8 mouse cellular contexts compared by ENCODE assay signal in the genomic region with DNA sequence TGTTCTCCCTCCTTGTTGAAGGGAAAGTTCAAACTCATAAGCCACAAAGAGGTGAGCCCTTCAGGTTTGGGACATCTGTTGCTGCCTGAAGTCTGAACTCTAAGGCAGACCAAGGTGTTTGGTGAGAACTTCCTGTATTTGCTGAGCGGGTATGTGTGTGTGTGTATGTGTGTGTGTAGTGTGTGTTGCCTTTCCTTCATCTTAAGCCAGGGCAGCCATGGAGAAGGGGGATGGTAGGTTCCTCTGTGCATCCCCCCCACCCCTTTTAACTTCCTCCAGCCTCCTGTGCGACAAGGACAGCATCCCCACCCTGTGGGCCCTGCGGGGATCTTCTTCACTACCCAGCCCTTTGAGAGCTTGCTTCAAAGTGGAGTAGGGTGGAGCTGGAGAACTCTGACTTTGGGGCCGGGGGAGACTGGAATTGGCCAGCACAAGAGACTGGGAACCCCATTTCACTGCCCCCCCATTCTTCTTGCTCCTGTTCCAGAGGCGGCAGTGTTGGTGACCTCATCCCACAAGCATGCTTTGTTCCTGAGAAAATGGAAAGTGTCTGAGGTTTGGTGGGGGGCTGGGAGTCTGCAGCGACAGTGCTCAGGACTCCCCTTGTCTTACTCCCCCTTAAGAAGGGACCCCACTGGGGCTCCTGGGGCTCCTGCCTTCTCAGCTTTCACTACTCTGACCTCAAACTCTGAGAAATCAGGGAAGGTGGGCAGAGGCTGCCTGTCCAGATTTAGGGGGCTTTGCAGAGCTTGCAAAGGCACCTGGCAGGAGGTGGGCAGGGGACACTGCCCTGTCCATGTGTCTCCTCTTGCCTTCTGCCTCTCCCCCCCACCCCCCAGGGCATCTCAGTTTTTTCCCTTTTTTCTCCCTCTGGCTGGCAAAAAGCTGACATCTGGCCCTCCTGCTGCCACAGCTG. TPM values are rescaled to one million over a fixed set of nuclear protein-coding genes. Genes with fewer than 3 reads are reported as not detected.
DNase-seq lines count a peak whose midpoint lies in the region; ATAC-seq and TF ChIP-seq lines count a peak whose summit lies in the region.

No protein-coding gene starts in this region.

- no peaks in the 10 kb centered on the region for H3K79me2 ChIP-seq in heart, adult 2 months (replicated peaks; ENCODE audit: control insufficient read depth, insufficient read depth, low read length)
- H3K79me2 ChIP-seq in MEL (ENCODE audit: control insufficient read depth, insufficient read depth, low read length, poor library complexity) = peaks cover 10% of the 10 kb centered on the region

- no peak for TF ChIP-seq CTCF in heart, adult 2 months (IDR thresholded peaks at IDR 0.05)
- no peak for TF ChIP-seq CTCF in MEL (IDR thresholded peaks at IDR 0.05 in 2 of 3, conservative IDR thresholded peaks at IDR 0.05 in 1 of 3; ENCODE audit: control insufficient read depth in 1 of 3, insufficient read depth in 1 of 3, low read depth in 2 of 3, low read length in 3 of 3, poor library complexity in 1 of 3, severe bottlenecking in 1 of 3)
- TF ChIP-seq CTCF in small intestine, adult 2 months (IDR thresholded peaks at IDR 0.05; ENCODE audit: extremely low read depth, insufficient read length, insufficient replicate concordance, low read depth, low read length) = no peak

- no peak for TF ChIP-seq EP300 in heart, adult 2 months (IDR thresholded peaks at IDR 0.05; ENCODE audit: insufficient read depth, low read depth, low read length)
- TF ChIP-seq EP300 in MEL (IDR thresholded peaks at IDR 0.05; ENCODE audit: low read depth in 1 of 2, low read length in 2 of 2) = no peak

- H3K4me1 ChIP-seq in heart, adult 2 months (ENCODE audit: control insufficient read depth, insufficient read depth, low read length) = peaks cover 23% of the 10 kb centered on the region
- peaks cover 11 to 32% of the 10 kb centered on the region in 2 experiments for H3K4me1 ChIP-seq in MEL (ENCODE audit: control insufficient read depth in 1 of 2, insufficient read depth in 2 of 2, low read length in 2 of 2)
- H3K4me1 ChIP-seq in liver, embryonic 11.5 days (replicated peaks; ENCODE audit: control insufficient read depth, insufficient read depth, low read length) = peaks cover 58% of the 10 kb centered on the region
- H3K4me1 ChIP-seq in small intestine, adult 2 months (ENCODE audit: control insufficient read depth, insufficient read depth, insufficient read length, low read length) = peaks cover 20% of the 10 kb centered on the region

- H3K4me3 ChIP-seq in heart, adult 2 months = no peak overlapping the region
- H3K4me3 ChIP-seq in MEL (ENCODE audit: control insufficient read depth in 1 of 2, insufficient read depth in 1 of 2, low read depth in 2 of 2, low read length in 2 of 2) = peak overlapping the region in 1 of 2 experiments; percentile 14; a peak in 1 of 4 replicates
- peak overlapping the region; percentile 27 for H3K4me3 ChIP-seq in liver, embryonic 11.5 days (ENCODE audit: low read depth, low read length)
- H3K4me3 ChIP-seq in small intestine, adult 2 months (ENCODE audit: low read depth, low read length) = no peak overlapping the region

- H3K36me3 ChIP-seq in heart, adult 2 months (ENCODE audit: control insufficient read depth, insufficient read depth, low read length) = no peaks in the 10 kb centered on the region
- peaks cover 0 to 31% of the 10 kb centered on the region in 2 experiments; a peak in 2 of 4 replicates for H3K36me3 ChIP-seq in MEL (ENCODE audit: control insufficient read depth in 1 of 2, insufficient read depth in 2 of 2, low read length in 2 of 2)
- H3K36me3 ChIP-seq in liver, embryonic 11.5 days (ENCODE audit: control insufficient read depth, insufficient read depth, low read length) = no peaks in the 10 kb centered on the region; the same call in 1 of the 2 replicates
- no peaks in the 10 kb centered on the region for H3K36me3 ChIP-seq in small intestine, adult 2 months (ENCODE audit: control insufficient read depth, insufficient read depth, low read length)

- H3K9me3 ChIP-seq in MEL (replicated peaks; ENCODE audit: insufficient read depth, low read length) = no peaks in the 10 kb centered on the region
- H3K9me3 ChIP-seq in liver, embryonic 11.5 days (ENCODE audit: control insufficient read depth, low read length) = no peaks in the 10 kb centered on the region

- H3K27me3 ChIP-seq in heart, adult 2 months (ENCODE audit: control insufficient read depth, insufficient read depth, low read length) = no peaks in the 10 kb centered on the region
- no peaks in the 10 kb centered on the region for H3K27me3 ChIP-seq in MEL (ENCODE audit: control insufficient read depth in 1 of 2, insufficient read depth in 2 of 2, low read length in 2 of 2)
- H3K27me3 ChIP-seq in liver, embryonic 11.5 days (replicated peaks; ENCODE audit: control insufficient read depth, insufficient read depth, low read length) = no peaks in the 10 kb centered on the region
- no peaks in the 10 kb centered on the region for H3K27me3 ChIP-seq in small intestine, adult 2 months (ENCODE audit: control insufficient read depth, insufficient read depth, low read length)

- TF ChIP-seq POLR2A in heart, adult 2 months (IDR thresholded peaks at IDR 0.05; ENCODE audit: insufficient read depth, low read depth, low read length) = no peak
- no peak for TF ChIP-seq POLR2A in MEL (IDR thresholded peaks at IDR 0.05; ENCODE audit: control insufficient read depth in 1 of 2, insufficient read depth in 1 of 2, low read depth in 1 of 2, low read length in 2 of 2, poor library complexity in 1 of 2)
- no peak for TF ChIP-seq POLR2A in small intestine, adult 2 months (IDR thresholded peaks at IDR 0.05; ENCODE audit: low read depth, low read length)

- intact Hi-C loops in heart, adult 2 months (cut with DNase I) = no loop called here

- peak; percentile 7; the same call in 1 of the 2 replicates for ATAC-seq in granulocyte monocyte progenitor cell, adult 5-6 weeks (replicated peaks; ENCODE audit: poor library complexity, severe bottlenecking)
- ATAC-seq in liver, embryonic 11.5 days (replicated peaks; ENCODE audit: low FRiP score) = no peak

- no peak for TF ChIP-seq RAD21 in MEL (IDR thresholded peaks at IDR 0.05; ENCODE audit: low read depth, low read length)

- 27% methylated on average over 6 of the region's 6 CpGs for WGBS in heart, adult 2 months
- WGBS in liver, embryonic 11.5 days = 14% methylated on average over 6 of the region's 6 CpGs
- WGBS in small intestine, adult 2 months = 54% methylated on average over 6 of the region's 6 CpGs

- peak overlapping the region; percentile 47 for H3K4me2 ChIP-seq in liver, embryonic 11.5 days

- H3K27ac ChIP-seq in heart, adult 2 months = peak overlapping the region; percentile 52
- peak overlapping the region; percentile 61 for H3K27ac ChIP-seq in MEL (ENCODE audit: control insufficient read depth, low read depth, low read length)
- H3K27ac ChIP-seq in liver, embryonic 11.5 days (ENCODE audit: low read depth, low read length) = peak overlapping the region; percentile 73
- H3K27ac ChIP-seq in small intestine, adult 2 months (ENCODE audit: insufficient read depth, low read depth, low read length) = peak overlapping the region; percentile 57

- peak; percentile 20 to 39 for DNase-seq in heart, adult 2 months
- no peak for DNase-seq in heart, adult 8-10 months (ENCODE audit: low spot score)
- peak; percentile 72 for DNase-seq in MEL (ENCODE audit: low read depth, low spot score)
- DNase-seq in liver, embryonic 11.5 days (ENCODE audit: low spot score) = no peak
- DNase-seq in frontal cortex, adult 2 months (ENCODE audit: extremely low spot score in 1 of 2, low spot score in 1 of 2) = no peak
- no peak for DNase-seq in testis, postnatal 14 days (ENCODE audit: low spot score)

- H3K9ac ChIP-seq in heart, adult 2 months (ENCODE audit: low read depth, low read length) = no peak overlapping the region
- H3K9ac ChIP-seq in MEL (ENCODE audit: control insufficient read depth, low read depth, low read length, poor library complexity, severe bottlenecking) = peak overlapping the region; percentile 36
- H3K9ac ChIP-seq in liver, embryonic 11.5 days (ENCODE audit: low read depth, low read length) = peak overlapping the region; percentile 43

RNA-seq across cellular contexts. Expression of a gene that starts 3.6 kb away (rescaled TPM):
- 10 to 100 TPM in 1 of 2 experiments, 1 to 10 TPM in 1; 7.8 to 11.5 TPM for total RNA-seq in heart, adult 2 months (2021)
- polyA plus RNA-seq in heart, adult 2 months (2012; rRNA removed) = 10.1 and 17.9 TPM in 2 replicates
- 10 to 100 TPM in 2 of 4 experiments, 1 to 10 TPM in 2; 8.8 to 18.8 (median 11.2) TPM for total RNA-seq in heart, adult 8-10 months (2022)
- 5.6 TPM in 2 replicates for total RNA-seq in MEL (2012; rRNA removed)
- polyA plus RNA-seq in MEL (2012; ENCODE audit: insufficient read depth in 1 of 2, insufficient read length in 2 of 2, low read depth in 1 of 2, low replicate concordance in 2 of 2, missing spikeins in 1 of 2) = 10 to 100 TPM in 1 of 2 experiments, not detected in 1; 13.8 TPM
- 10.4 and 16.6 TPM in 2 replicates for total RNA-seq in granulocyte monocyte progenitor cell, adult 5-6 weeks (2014; fragmentation: Nextera tagmentation)
- total RNA-seq in granulocyte monocyte progenitor cell, adult 5-6 weeks (2017) = 5.0 and 6.1 TPM in 2 replicates
- 5.1 and 6.8 TPM in 2 replicates for polyA plus RNA-seq in liver, embryonic 11.5 days (2014; fragmentation: Nextera tagmentation; extraction: Ambion mirVana)
- 6.8 and 9.2 TPM in 2 replicates for polyA plus RNA-seq in small intestine, adult 2 months (2012; rRNA removed)
- polyA plus RNA-seq in frontal cortex, adult 2 months (2012; rRNA removed) = 2.0 and 2.2 TPM in 2 replicates

RNA-seq across cellular contexts. Expression of a gene that starts 10.4 kb away (rescaled TPM):
- total RNA-seq in heart, adult 2 months (2021) = 10 to 100 TPM; 18.0 to 19.4 TPM
- 7.7 and 11.5 TPM in 2 replicates for polyA plus RNA-seq in heart, adult 2 months (2012; rRNA removed)
- 10 to 100 TPM; 15.5 to 17.3 (median 16.5) TPM for total RNA-seq in heart, adult 8-10 months (2022)
- total RNA-seq in MEL (2012; rRNA removed) = 136 and 144 TPM in 2 replicates
- polyA plus RNA-seq in MEL (2012; ENCODE audit: insufficient read depth in 1 of 2, insufficient read length in 2 of 2, low read depth in 1 of 2, low replicate concordance in 2 of 2, missing spikeins in 1 of 2) = 100 to 1,000 TPM; 127 to 295 TPM
- 90.7 and 105 TPM in 2 replicates for total RNA-seq in granulocyte monocyte progenitor cell, adult 5-6 weeks (2014; fragmentation: Nextera tagmentation)
- 167 and 170 TPM in 2 replicates for total RNA-seq in granulocyte monocyte progenitor cell, adult 5-6 weeks (2017)
- polyA plus RNA-seq in liver, embryonic 11.5 days (2014; fragmentation: Nextera tagmentation; extraction: Ambion mirVana) = 172 and 182 TPM in 2 replicates
- polyA plus RNA-seq in small intestine, adult 2 months (2012; rRNA removed) = 3.3 and 7.2 TPM in 2 replicates
- 35.5 and 40.4 TPM in 2 replicates for polyA plus RNA-seq in frontal cortex, adult 2 months (2012; rRNA removed)

RNA-seq across cellular contexts. Expression of a gene that starts 10.7 kb away (rescaled TPM):
- 10 to 100 TPM; 12.1 to 13.5 TPM for total RNA-seq in heart, adult 2 months (2021)
- polyA plus RNA-seq in heart, adult 2 months (2012; rRNA removed) = 4.0 and 6.2 TPM in 2 replicates
- 10 to 100 TPM; 12.4 to 14.5 (median 13.7) TPM for total RNA-seq in heart, adult 8-10 months (2022)
- 65.3 and 68.3 TPM in 2 replicates for total RNA-seq in MEL (2012; rRNA removed)
- 10 to 100 TPM in 1 of 2 experiments, not detected in 1; 86.9 TPM for polyA plus RNA-seq in MEL (2012; ENCODE audit: insufficient read depth in 1 of 2, insufficient read length in 2 of 2, low read depth in 1 of 2, low replicate concordance in 2 of 2, missing spikeins in 1 of 2)
- 57.1 and 62.4 TPM in 2 replicates for total RNA-seq in granulocyte monocyte progenitor cell, adult 5-6 weeks (2014; fragmentation: Nextera tagmentation)
- 81.6 and 86.4 TPM in 2 replicates for total RNA-seq in granulocyte monocyte progenitor cell, adult 5-6 weeks (2017)
- 73.3 and 80.5 TPM in 2 replicates for polyA plus RNA-seq in liver, embryonic 11.5 days (2014; fragmentation: Nextera tagmentation; extraction: Ambion mirVana)
- polyA plus RNA-seq in small intestine, adult 2 months (2012; rRNA removed) = 0.57 and 0.85 TPM in 2 replicates
- polyA plus RNA-seq in frontal cortex, adult 2 months (2012; rRNA removed) = 19.0 and 20.7 TPM in 2 replicates

RNA-seq across cellular contexts. Expression of a gene that starts 37.5 kb away (rescaled TPM):
- total RNA-seq in heart, adult 2 months (2021) = 1 to 10 TPM; 8.0 to 8.2 TPM
- polyA plus RNA-seq in heart, adult 2 months (2012; rRNA removed) = 17.8 and 29.8 TPM in 2 replicates
- total RNA-seq in heart, adult 8-10 months (2022) = 1 to 10 TPM; 6.5 to 9.9 (median 7.3) TPM
- 27.7 and 28.6 TPM in 2 replicates for total RNA-seq in MEL (2012; rRNA removed)
- polyA plus RNA-seq in MEL (2012; ENCODE audit: insufficient read depth in 1 of 2, insufficient read length in 2 of 2, low read depth in 1 of 2, low replicate concordance in 2 of 2, missing spikeins in 1 of 2) = 10 to 100 TPM in 1 of 2 experiments, not detected in 1; 52.5 TPM
- 31.5 and 52.6 TPM in 2 replicates for total RNA-seq in granulocyte monocyte progenitor cell, adult 5-6 weeks (2014; fragmentation: Nextera tagmentation)
- 21.1 and 24.6 TPM in 2 replicates for total RNA-seq in granulocyte monocyte progenitor cell, adult 5-6 weeks (2017)
- 58.2 and 63.3 TPM in 2 replicates for polyA plus RNA-seq in liver, embryonic 11.5 days (2014; fragmentation: Nextera tagmentation; extraction: Ambion mirVana)
- polyA plus RNA-seq in small intestine, adult 2 months (2012; rRNA removed) = 21.8 and 26.7 TPM in 2 replicates
- 58.0 and 71.4 TPM in 2 replicates for polyA plus RNA-seq in frontal cortex, adult 2 months (2012; rRNA removed)

RNA-seq across cellular contexts. Expression of a gene that starts 47.5 kb away (rescaled TPM):
- total RNA-seq in heart, adult 2 months (2021) = under 1 TPM; 0.08 to 0.16 TPM
- polyA plus RNA-seq in heart, adult 2 months (2012; rRNA removed) = 0.04 and 0.09 TPM in 2 replicates
- under 1 TPM; 0.09 to 0.31 (median 0.14) TPM for total RNA-seq in heart, adult 8-10 months (2022)
- not detected in 2 replicates for total RNA-seq in MEL (2012; rRNA removed)
- not detected for polyA plus RNA-seq in MEL (2012; ENCODE audit: insufficient read depth in 1 of 2, insufficient read length in 2 of 2, low read depth in 1 of 2, low replicate concordance in 2 of 2, missing spikeins in 1 of 2)
- not detected in 2 replicates for total RNA-seq in granulocyte monocyte progenitor cell, adult 5-6 weeks (2014; fragmentation: Nextera tagmentation)
- total RNA-seq in granulocyte monocyte progenitor cell, adult 5-6 weeks (2017) = not detected in 2 replicates
- polyA plus RNA-seq in liver, embryonic 11.5 days (2014; fragmentation: Nextera tagmentation; extraction: Ambion mirVana) = 0.16 and 0.21 TPM in 2 replicates
- 0.04 and 0.09 TPM in 2 replicates for polyA plus RNA-seq in small intestine, adult 2 months (2012; rRNA removed)
- polyA plus RNA-seq in frontal cortex, adult 2 months (2012; rRNA removed) = 6.9 and 11.6 TPM in 2 replicates

Comparison
In these comparisons a context has a peak if more than half of its experiments do, and no peak if none do; other contexts are left out.
1. DNase-seq: peak in heart, adult 2 months (2 of 2) and MEL (single experiment); none in heart, adult 8-10 months (single experiment), liver, embryonic 11.5 days (single experiment), frontal cortex, adult 2 months (0 of 2) and testis, postnatal 14 days (single experiment).
2. Peak in every context shown above with its lines, with median percentiles within 50 percentile points of each other: H3K27ac ChIP-seq.